Mouse (Mus musculus) neural tube, embryonic 13.5 days (tissue): ENCODE data around the gene Mpp4. TPM values are rescaled to one million over a fixed set of nuclear protein-coding genes. Genes with fewer than 3 reads are reported as not detected.

Source experiments
- ATAC-seq: fragments of 200-750 bp; cut with Nextera tagmentation; 2 replicates; pipeline ENCODE4 v1.8.0; 2017; ENCODE audit warnings: low read depth, mild to moderate bottlenecking, moderate TSS enrichment, moderate library complexity
- H3K27ac ChIP-seq: fragments of 300-500 bp; sonication (generic); replicated peaks from 2 replicates; pipeline ENCODE4 v1.5.1; 2015; ENCODE audit warnings: moderate library complexity, mild to moderate bottlenecking, inconsistent platforms
- H3K27me3 ChIP-seq: fragments of 300-500 bp; sonication (generic); 2 replicates; pipeline ENCODE4 v1.6.1; 2015; ENCODE audit warnings: mild to moderate bottlenecking, inconsistent platforms
- H3K36me3 ChIP-seq: fragments of 300-500 bp; sonication (generic); 2 replicates; pipeline ENCODE4 v1.6.1; 2015; ENCODE audit warnings: mild to moderate bottlenecking, inconsistent platforms
- H3K4me1 ChIP-seq: fragments of 300-500 bp; sonication (generic); replicated peaks from 2 replicates; pipeline ENCODE4 v1.6.1; 2015; ENCODE audit warnings: inconsistent platforms
- H3K4me2 ChIP-seq: fragments of 300-500 bp; sonication (generic); 2 replicates; pipeline ENCODE4 v1.6.1; 2015; ENCODE audit warnings: inconsistent platforms, mild to moderate bottlenecking, moderate library complexity
- H3K4me3 ChIP-seq: fragments of 300-500 bp; sonication (generic); 2 replicates; pipeline ENCODE4 v1.5.1; 2015; ENCODE audit warnings: mild to moderate bottlenecking, inconsistent platforms
- H3K9ac ChIP-seq: fragments of 300-500 bp; sonication (generic); 2 replicates; pipeline ENCODE4 v1.6.1; 2015; ENCODE audit warnings: moderate library complexity, mild to moderate bottlenecking, inconsistent platforms
- H3K9me3 ChIP-seq: fragments of 300-500 bp; sonication (generic); 2 replicates; pipeline ENCODE4 v1.6.1; 2016; ENCODE audit warnings: inconsistent platforms
- WGBS: fragments of 180-500 bp; shearing (Covaris S2); methylation state at CpG from one replicate; pipeline ENCODE4 v1.1.7; 2015; 5-methylcytosine and 5-hydroxymethylcytosine counted together
- polyA plus RNA-seq: library from polyadenylated mRNA; unstranded; fragments of >200 nt; fragmentation: Nextera tagmentation; extraction: Ambion mirVana; gene quantifications from 2 replicates; pipeline ENCODE4 v1.2.1, GENCODE M21; 2015

Mpp4 gene
- 0.71 and 1.2 TPM in 2 replicates for polyA plus RNA-seq

DNA sequence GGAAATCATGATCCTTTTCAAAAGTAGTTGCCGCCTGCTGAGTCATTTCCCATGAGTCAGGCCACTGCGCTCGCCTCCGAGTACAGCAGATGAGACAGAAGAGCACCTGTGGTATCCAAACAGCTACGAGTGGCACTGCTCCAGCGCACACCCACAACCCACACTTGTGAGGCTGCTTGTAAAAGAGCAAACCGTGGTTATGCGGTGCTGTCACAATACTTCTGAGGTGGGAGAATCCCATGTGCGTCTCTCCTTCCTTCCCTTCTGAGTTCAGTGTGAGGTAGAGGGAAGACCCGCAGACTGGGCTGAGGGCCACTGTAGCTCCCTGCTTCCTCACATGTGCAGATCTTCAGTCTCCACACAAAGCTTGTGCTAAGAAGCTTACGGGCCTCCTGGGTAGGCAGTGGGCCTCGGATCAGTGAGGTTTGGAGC is at the start of gene Mpp4:
Mpp4 (minus strand) TSS at position 360 of the 432 bp plus-strand sequence.
- Histone ChIP-seq H3K4me2 (no peak within 1 kb of the TSS), H3K4me3 (no peak within 1 kb of the TSS), H3K27ac (no peak within 1 kb of the TSS), H3K36me3 (peaks cover 56% of the 10 kb centered on the region), H3K27me3 (no peaks in the 10 kb centered on the region), H3K9ac (no peak within 1 kb of the TSS), H3K4me1 (no peaks in the 10 kb centered on the region), H3K9me3 (no peaks in the 10 kb centered on the region)
- ATAC-seq = no peak
- WGBS = 65% methylated on average over 12 of the region's 12 CpGs

DNA sequence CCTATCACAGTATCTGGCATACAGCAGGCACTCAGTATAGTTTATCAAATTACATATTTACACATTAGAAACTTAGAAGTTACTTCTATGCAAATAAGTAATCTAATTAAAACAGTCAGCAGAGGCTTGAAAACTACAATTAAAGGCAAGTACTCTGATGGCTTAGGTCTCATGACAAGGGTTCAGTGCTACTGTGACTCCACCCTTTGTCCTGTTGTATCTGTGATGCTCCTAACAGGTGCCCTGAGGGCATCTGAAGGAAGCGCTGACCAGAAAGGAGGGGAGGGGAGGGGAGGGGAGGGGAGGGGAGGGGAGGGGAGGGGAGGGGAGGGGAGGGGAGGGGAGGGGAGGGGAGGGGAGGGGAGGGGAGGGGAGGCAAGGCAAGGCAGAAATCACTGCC is 49.8 kb upstream of the Mpp4 start:
- H3K9me3 ChIP-seq = no peaks in the 10 kb centered on the region
- WGBS = 60% methylated on average over 1 of the region's 1 CpGs
- no peaks in the 10 kb centered on the region for H3K27me3 ChIP-seq
- no peak for ATAC-seq
- H3K4me3 ChIP-seq = no peak overlapping the region
- H3K9ac ChIP-seq = no peak overlapping the region
- H3K4me2 ChIP-seq = no peak overlapping the region
- no peak overlapping the region for H3K27ac ChIP-seq
- peaks cover 55% of the 10 kb centered on the region for H3K36me3 ChIP-seq
- no peaks in the 10 kb centered on the region for H3K4me1 ChIP-seq

DNA sequence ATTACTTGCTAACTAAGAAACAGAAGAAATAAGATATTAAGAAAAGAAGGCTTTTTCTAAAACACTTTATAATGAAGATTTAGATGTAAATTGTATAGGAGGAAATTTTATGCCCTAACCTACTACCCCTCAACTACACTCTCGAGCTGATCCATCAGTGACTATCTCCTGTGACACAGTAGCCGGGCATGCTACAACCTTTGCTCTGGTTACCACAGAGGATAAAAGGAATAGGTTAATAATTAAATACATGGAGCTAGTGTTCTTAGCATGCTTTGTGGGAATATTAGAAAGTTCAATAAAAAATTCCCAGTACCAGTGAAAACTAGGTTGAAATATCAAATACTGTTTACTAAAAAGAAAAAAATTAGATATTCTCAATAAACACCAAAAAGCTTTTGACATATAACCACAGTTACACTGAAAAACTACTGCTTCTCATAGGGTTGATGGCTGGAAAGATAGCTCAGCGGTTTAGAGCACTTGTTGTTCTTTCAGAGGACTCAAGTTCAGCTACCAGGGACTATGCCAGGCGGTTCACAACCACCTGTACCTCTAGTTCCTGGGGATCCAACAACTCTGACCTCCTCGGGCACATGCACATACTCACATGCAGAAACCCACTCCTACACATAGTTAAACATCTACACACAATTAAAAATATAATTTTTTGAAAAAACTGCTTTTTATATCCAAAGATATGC is 49.0 kb upstream of the Mpp4 start:
- Histone ChIP-seq H3K36me3 (peaks cover 54% of the 10 kb centered on the region), H3K27me3 (no peaks in the 10 kb centered on the region), H3K4me2 (no peak overlapping the region), H3K9ac (no peak overlapping the region), H3K4me3 (no peak overlapping the region), H3K4me1 (no peaks in the 10 kb centered on the region), H3K9me3 (no peaks in the 10 kb centered on the region), H3K27ac (no peak overlapping the region)
- WGBS = 72% methylated on average over 5 of the region's 5 CpGs
- no peak for ATAC-seq

DNA sequence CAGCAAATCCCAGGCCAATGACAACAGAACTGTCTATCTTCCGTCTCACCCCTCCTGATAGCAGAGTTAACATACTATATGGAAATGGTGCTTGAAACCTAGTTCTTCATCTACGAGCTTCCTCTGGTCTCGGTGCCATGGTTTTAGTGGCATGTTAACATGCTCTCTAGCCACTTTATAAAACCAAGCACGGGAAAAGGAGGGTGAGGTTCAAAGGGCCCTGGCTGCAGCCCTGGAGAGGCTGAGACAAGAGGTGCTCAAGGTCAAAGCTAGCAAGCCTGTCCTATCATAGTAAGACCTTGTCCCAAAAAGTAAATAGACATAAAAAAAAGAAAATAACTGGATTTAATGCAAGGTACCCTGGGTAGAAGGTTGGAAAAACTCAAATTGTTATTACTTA is 48.5 kb upstream of the Mpp4 start:
- no peak overlapping the region for H3K4me2 ChIP-seq
- no peak overlapping the region for H3K4me3 ChIP-seq
- no peak for ATAC-seq
- no peak overlapping the region for H3K9ac ChIP-seq
- 89% methylated on average over 4 of the region's 4 CpGs for WGBS
- H3K4me1 ChIP-seq = no peaks in the 10 kb centered on the region
- no peak overlapping the region for H3K27ac ChIP-seq
- no peaks in the 10 kb centered on the region for H3K27me3 ChIP-seq
- H3K36me3 ChIP-seq = peaks cover 55% of the 10 kb centered on the region
- H3K9me3 ChIP-seq = no peaks in the 10 kb centered on the region

DNA sequence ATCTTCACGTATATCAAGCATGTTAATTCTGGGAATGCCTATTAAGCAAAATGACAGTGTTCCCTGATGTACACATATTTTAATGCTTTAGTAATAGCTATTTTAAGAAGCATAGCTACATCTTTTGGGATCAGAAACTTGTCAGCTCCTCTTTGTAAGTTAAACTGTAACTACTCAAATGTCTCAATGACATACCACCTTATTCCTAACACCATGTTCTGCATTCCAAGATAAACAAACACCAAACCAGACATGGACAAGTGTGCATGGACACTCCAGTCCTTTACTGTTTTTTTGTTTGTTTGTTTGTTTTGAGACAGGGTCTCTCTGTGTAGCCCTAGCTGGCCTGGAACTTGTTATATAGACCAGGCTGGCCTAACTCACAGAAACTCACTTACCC is 45.1 kb upstream of the Mpp4 start:
- H3K4me3 ChIP-seq = no peak overlapping the region
- no peak overlapping the region for H3K9ac ChIP-seq
- H3K9me3 ChIP-seq = no peaks in the 10 kb centered on the region
- H3K27ac ChIP-seq = no peak overlapping the region
- WGBS = 97% methylated on average over 1 of the region's 1 CpGs
- no peak overlapping the region for H3K4me2 ChIP-seq
- H3K36me3 ChIP-seq = peaks cover 48% of the 10 kb centered on the region
- no peak for ATAC-seq
- no peaks in the 10 kb centered on the region for H3K4me1 ChIP-seq
- H3K27me3 ChIP-seq = no peaks in the 10 kb centered on the region

DNA sequence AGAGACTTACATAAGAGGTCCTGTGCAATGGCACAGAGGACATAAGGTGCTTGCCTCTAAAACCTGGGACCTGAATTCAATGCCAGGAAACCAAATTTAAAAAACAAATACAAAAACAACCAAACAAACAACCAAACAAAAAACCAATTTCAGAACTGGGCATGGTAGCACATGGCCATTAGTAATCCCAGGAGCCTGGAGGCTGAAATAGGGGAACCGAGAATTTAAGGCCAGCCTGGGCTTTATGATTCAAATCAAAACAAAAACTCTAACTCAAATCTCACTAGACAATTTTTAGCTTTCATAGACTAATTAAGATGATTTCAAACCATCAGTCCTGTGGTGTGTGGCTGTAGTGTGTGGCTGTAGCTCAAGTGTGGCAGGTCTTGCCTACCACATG is 41.3 kb upstream of the Mpp4 start:
- H3K9me3 ChIP-seq = no peaks in the 10 kb centered on the region
- no peak overlapping the region for H3K27ac ChIP-seq
- peaks cover 63% of the 10 kb centered on the region for H3K36me3 ChIP-seq
- H3K4me3 ChIP-seq = no peak overlapping the region
- no peak for ATAC-seq
- H3K4me2 ChIP-seq = no peak overlapping the region
- no peaks in the 10 kb centered on the region for H3K4me1 ChIP-seq
- no peak overlapping the region for H3K9ac ChIP-seq
- WGBS = 94% methylated on average over 1 of the region's 1 CpGs
- no peaks in the 10 kb centered on the region for H3K27me3 ChIP-seq

DNA sequence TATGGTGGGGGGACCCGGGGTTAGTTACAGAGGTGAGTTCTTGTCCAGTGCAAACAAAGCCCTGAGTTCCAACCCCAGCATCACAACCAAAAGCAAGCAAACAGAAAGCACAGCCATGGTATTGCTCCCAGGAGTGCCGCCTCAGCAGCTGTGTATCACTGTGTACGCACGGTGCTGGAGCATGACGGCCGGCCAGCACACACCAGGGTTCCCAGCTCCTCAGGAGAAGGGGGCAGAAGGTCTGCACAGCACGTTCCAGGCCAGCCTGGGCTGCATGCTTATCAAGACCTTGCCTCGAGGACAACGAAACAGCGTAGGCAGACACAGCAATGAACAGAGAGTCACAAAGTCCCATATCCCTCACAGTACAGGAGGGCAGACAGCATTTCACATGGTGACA is 39.2 kb upstream of the Mpp4 start:
- Histone ChIP-seq H3K27me3 (no peaks in the 10 kb centered on the region), H3K27ac (no peak overlapping the region), H3K36me3 (peaks cover 61% of the 10 kb centered on the region), H3K9me3 (no peaks in the 10 kb centered on the region), H3K9ac (no peak overlapping the region), H3K4me2 (no peak overlapping the region), H3K4me3 (no peak overlapping the region), H3K4me1 (no peaks in the 10 kb centered on the region)
- WGBS = 85% methylated on average over 10 of the region's 10 CpGs
- ATAC-seq = no peak

DNA sequence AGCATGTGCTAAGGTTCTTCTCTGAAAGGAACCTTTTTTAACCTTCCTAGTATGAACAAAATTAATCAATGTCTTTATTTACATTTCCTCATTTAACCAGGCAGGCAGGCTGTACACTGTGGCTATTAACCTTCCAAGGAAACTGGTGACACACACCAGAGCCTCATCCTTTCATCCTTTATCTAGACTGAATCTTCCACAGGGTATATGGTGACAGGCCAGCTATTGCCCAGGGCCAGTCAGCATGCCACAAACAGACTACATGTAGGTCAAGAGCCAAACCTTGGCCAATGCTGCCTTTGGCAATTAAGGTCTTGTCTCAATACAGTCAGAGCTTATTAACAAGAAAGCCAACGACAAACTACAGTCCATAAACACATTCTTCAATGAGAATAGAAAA is 38.4 kb upstream of the Mpp4 start:
- Histone ChIP-seq H3K27me3 (no peaks in the 10 kb centered on the region), H3K9me3 (no peaks in the 10 kb centered on the region), H3K27ac (no peak overlapping the region), H3K4me3 (no peak overlapping the region), H3K36me3 (peaks cover 62% of the 10 kb centered on the region), H3K4me2 (no peak overlapping the region), H3K4me1 (no peaks in the 10 kb centered on the region), H3K9ac (no peak overlapping the region)
- ATAC-seq = no peak
- 91% methylated on average over 1 of the region's 1 CpGs for WGBS

DNA sequence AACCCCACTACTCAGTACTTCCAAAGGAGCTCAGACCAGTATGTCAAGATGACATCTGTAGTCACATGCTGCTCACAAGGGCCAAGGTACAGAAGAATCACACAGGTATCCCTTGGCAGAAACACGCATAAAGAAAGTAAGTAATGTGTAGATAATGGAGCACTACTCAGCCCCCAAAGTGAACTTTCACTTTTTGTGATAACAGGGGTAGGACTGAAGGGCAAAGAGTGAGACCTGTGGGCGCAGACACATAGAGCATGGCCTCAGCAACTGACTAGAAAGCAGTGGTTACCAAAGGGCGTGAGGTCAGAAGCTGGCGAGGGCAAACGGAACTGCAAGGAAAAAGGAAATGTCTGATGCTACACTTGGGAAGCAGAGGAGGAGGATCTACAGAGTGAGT is 37.8 kb upstream of the Mpp4 start:
- ATAC-seq = no peak
- Histone ChIP-seq H3K9me3 (no peaks in the 10 kb centered on the region), H3K4me1 (no peaks in the 10 kb centered on the region), H3K27me3 (no peaks in the 10 kb centered on the region), H3K9ac (no peak overlapping the region), H3K4me2 (no peak overlapping the region), H3K4me3 (no peak overlapping the region), H3K36me3 (peaks cover 64% of the 10 kb centered on the region), H3K27ac (no peak overlapping the region)
- WGBS = 90% methylated on average over 5 of the region's 5 CpGs

DNA sequence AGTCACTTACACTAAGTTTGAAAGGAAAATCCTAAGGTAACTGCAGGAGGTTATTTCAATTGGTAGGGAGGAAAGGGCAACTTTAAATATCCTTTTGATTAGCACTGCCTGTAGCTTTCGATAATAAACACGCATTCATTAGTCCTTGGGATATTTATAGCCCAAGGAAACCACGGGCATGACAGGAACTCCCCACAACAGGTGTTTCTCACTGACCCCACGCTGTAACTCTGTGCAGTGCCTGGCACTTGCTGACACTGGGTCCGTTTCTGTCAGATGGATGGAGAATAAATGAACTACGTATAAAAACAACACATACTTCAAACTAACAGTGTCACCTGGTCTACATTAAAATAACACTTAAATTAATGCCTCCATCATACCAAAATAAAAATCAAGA is 31.8 kb upstream of the Mpp4 start:
- Histone ChIP-seq H3K4me1 (no peaks in the 10 kb centered on the region), H3K9me3 (no peaks in the 10 kb centered on the region), H3K36me3 (peaks cover 71% of the 10 kb centered on the region), H3K4me3 (no peak overlapping the region), H3K27me3 (no peaks in the 10 kb centered on the region), H3K9ac (no peak overlapping the region), H3K27ac (no peak overlapping the region), H3K4me2 (no peak overlapping the region)
- WGBS = 65% methylated on average over 6 of the region's 6 CpGs
- no peak for ATAC-seq

DNA sequence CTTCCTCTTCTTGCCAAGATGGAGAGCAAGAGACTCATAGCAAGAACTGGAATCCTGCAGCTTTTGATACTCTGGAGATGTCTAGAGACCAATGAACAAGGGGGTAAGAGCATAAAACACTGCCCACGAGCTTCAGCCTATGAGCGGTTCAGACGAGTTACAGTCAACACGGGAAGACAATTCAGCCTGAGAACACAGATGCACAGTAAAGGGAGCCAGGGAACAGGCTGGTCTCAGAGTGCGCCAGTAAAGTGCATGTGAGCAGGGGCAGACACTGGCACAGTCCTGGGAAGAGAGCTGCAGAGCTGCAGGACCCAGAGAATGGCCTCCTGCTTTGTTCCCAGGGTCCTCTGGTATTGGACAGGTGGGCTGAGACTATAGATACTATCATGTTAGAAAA is 24.6 kb upstream of the Mpp4 start:
- 74% methylated on average over 5 of the region's 5 CpGs for WGBS

DNA sequence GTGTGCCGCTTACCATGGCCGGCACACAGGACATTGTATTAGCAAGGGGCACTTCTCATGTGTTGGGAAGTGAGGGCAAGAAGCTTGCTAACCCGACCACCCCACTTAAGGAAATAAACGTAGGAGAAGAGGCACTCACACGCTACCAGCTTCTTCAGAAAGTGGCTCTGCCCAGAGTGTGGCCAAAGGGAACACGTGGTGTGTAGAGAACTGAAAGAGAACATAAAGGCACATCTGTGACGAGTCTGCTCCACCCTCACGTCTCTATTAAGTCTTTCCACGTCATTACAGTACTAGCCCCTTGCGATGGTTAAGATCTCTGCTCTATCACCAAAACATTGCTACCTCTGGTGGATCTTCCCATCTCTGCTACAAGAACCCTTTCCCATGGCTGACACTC is 23.1 kb upstream of the Mpp4 start:
- no peak for ATAC-seq
- Histone ChIP-seq H3K27me3 (no peaks in the 10 kb centered on the region), H3K4me1 (no peaks in the 10 kb centered on the region), H3K4me3 (no peak overlapping the region), H3K9me3 (no peaks in the 10 kb centered on the region), H3K27ac (no peak overlapping the region), H3K9ac (no peak overlapping the region), H3K4me2 (no peak overlapping the region), H3K36me3 (peaks cover 78% of the 10 kb centered on the region)
- 89% methylated on average over 10 of the region's 10 CpGs for WGBS

More for the DNA sequence above, 24.6 kb upstream of the Mpp4 start:
- no peak overlapping the region for H3K27ac ChIP-seq
- no peaks in the 10 kb centered on the region for H3K27me3 ChIP-seq
- no peak for ATAC-seq
- no peak overlapping the region for H3K4me3 ChIP-seq
- peaks cover 74% of the 10 kb centered on the region for H3K36me3 ChIP-seq
- H3K9me3 ChIP-seq = no peaks in the 10 kb centered on the region
- no peaks in the 10 kb centered on the region for H3K4me1 ChIP-seq
- H3K4me2 ChIP-seq = no peak overlapping the region
- no peak overlapping the region for H3K9ac ChIP-seq

DNA sequence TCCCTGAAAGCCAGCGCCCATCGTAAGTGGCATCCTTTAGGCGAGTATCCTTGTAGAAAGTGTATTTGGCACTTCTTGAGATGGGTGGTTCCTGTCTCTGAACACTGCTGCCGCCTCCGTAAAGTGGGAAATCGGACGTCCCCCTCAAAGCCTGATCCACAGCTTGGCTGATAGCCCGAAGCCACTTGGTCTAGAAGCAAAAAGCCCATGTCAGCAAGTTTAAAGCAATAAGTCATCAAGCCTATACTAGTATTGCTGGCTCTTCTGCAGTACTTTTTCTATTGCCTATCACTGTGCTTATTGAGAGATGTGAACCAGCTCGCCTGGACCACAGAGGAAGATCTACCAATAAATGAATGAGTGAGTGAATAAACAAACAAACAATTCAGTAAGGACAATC is 22.2 kb upstream of the Mpp4 start:
- H3K4me3 ChIP-seq = no peak overlapping the region
- no peak overlapping the region for H3K27ac ChIP-seq
- no peak overlapping the region for H3K9ac ChIP-seq
- H3K4me1 ChIP-seq = no peaks in the 10 kb centered on the region
- H3K9me3 ChIP-seq = no peaks in the 10 kb centered on the region
- peaks cover 75% of the 10 kb centered on the region for H3K36me3 ChIP-seq
- ATAC-seq = no peak
- H3K27me3 ChIP-seq = no peaks in the 10 kb centered on the region
- H3K4me2 ChIP-seq = no peak overlapping the region
- 91% methylated on average over 9 of the region's 9 CpGs for WGBS
